In the genomic region with DNA sequence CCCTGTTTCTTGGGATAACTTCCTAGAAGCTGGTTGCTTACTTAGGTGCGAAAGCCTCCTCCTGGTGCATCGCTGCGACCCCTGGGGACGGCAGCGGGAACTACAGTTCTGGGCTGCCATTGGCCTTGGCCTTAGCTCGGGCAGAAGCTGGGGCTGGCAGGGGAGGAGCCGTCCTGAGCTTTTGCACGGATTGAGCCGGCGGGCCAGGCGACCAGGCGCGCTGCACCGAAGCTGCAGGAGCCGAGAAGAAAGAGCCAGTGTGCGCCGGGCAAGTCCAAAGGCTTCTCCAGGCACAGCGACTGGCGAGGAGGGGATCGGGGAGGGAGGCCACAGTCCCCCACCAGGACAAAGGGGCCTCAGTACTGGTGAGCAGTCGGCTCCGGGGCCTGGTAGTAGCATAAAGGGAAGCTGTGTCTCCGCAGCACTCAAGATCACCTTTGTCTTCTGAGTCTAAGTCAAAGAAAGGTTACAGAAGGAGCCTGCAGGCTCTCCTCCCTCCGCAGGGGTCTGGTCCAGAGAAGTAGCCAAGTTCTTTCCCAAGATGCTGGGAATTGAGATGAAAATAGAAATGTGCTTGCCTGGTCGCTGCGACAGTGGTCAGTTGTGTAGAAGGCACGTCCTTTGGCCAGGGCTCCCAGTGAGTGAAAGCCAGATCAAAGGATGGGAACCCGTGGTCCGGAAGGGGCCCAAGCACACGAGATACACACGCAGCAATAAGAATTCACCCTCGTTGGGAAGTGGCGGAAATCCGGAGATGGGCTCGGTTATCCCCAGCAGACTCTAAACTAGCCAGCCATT, we compare ENCODE assay signal across 8 mouse cellular contexts. TPM values are rescaled to one million over a fixed set of nuclear protein-coding genes. Genes with fewer than 3 reads are reported as not detected.
DNase-seq lines count a peak whose midpoint lies in the region; ATAC-seq lines count a peak whose summit lies in the region.

No protein-coding gene starts in this region.

- H3K9me3 ChIP-seq in heart, embryonic 14.5 days (ENCODE audit: control insufficient read depth, low read length): no peaks in the 10 kb centered on the region
- no peaks in the 10 kb centered on the region for H3K9me3 ChIP-seq in liver, embryonic 11.5 days (ENCODE audit: control insufficient read depth, low read length)

- H3K4me3 ChIP-seq in heart, embryonic 14.5 days (ENCODE audit: control insufficient read depth in 1 of 2, insufficient read depth in 1 of 2, low read depth in 1 of 2, low read length in 2 of 2): peak overlapping the region; percentile 52 to 59
- H3K4me3 ChIP-seq in liver, embryonic 11.5 days (ENCODE audit: low read depth, low read length): peak overlapping the region; percentile 43

- peak; percentile 77 to 83 for DNase-seq in CD8-positive naive resting alpha-beta T cell, adult 2 months (ENCODE audit: low read depth in 2 of 2, low spot score in 2 of 2)
- DNase-seq in c-Kit-negative CD71-positive TER-119-positive erythroid progenitor cells, embryonic 14.5 days (ENCODE audit: low read depth, low spot score): peak; percentile 3
- peak; percentile 90 for DNase-seq in fibroblast of lung, adult 2 months (ENCODE audit: low read depth)
- peak; percentile 97 for DNase-seq in kidney, postnatal 10 days
- peak; percentile 87 for DNase-seq in liver, embryonic 11.5 days (ENCODE audit: low spot score)
- peak; percentile 90 for DNase-seq in naive thymus-derived CD4-positive, alpha-beta T cell, adult 2 months (ENCODE audit: low read depth)
- peak; percentile 86 for DNase-seq in splenic B cell, adult 2 months (ENCODE audit: low read depth, low spot score)

- H3K36me3 ChIP-seq in heart, embryonic 14.5 days (ENCODE audit: control insufficient read depth, insufficient read depth, low read length): no peaks in the 10 kb centered on the region
- H3K36me3 ChIP-seq in liver, embryonic 11.5 days (ENCODE audit: control insufficient read depth, insufficient read depth, low read length): no peaks in the 10 kb centered on the region
- H3K36me3 ChIP-seq in splenic B cell, adult 2 months (ENCODE audit: control insufficient read depth, insufficient read depth, low read length, poor library complexity, severe bottlenecking): no peaks in the 10 kb centered on the region

- H3K4me2 ChIP-seq in heart, embryonic 14.5 days (ENCODE audit: low read length): peak overlapping the region; percentile 81
- H3K4me2 ChIP-seq in liver, embryonic 11.5 days: peak overlapping the region; percentile 74

- no peaks in the 10 kb centered on the region for H3K27me3 ChIP-seq in heart, embryonic 14.5 days (ENCODE audit: control insufficient read depth, insufficient read depth, low read length)
- H3K27me3 ChIP-seq in liver, embryonic 11.5 days (replicated peaks; ENCODE audit: control insufficient read depth, insufficient read depth, low read length): peaks cover 9% of the 10 kb centered on the region
- H3K27me3 ChIP-seq in splenic B cell, adult 2 months (ENCODE audit: control insufficient read depth, insufficient read depth, low read length, poor library complexity, severe bottlenecking): no peaks in the 10 kb centered on the region; the same call in 1 of the 2 replicates

- peaks cover 5% of the 10 kb centered on the region in 2 experiments; a peak in 2 of 4 replicates for H3K4me1 ChIP-seq in heart, embryonic 14.5 days (ENCODE audit: control insufficient read depth in 2 of 2, insufficient read depth in 2 of 2, low read length in 2 of 2)
- H3K4me1 ChIP-seq in liver, embryonic 11.5 days (replicated peaks; ENCODE audit: control insufficient read depth, insufficient read depth, low read length): peaks cover 2% of the 10 kb centered on the region; the same call in 1 of the 2 replicates

- WGBS in heart, embryonic 14.5 days: 5% methylated on average over 35 of the region's 35 CpGs
- 7% methylated on average over 35 of the region's 35 CpGs for WGBS in liver, embryonic 11.5 days

- ATAC-seq in heart, embryonic 14.5 days (ENCODE audit: insufficient number of reproducible peaks, insufficient read depth, low FRiP score, low read depth): peak; percentile 78
- peak; percentile 75 for ATAC-seq in liver, embryonic 11.5 days (replicated peaks; ENCODE audit: low FRiP score)

- peak overlapping the region; percentile 84 for H3K9ac ChIP-seq in heart, embryonic 14.5 days (ENCODE audit: low read length)
- peak overlapping the region; percentile 65; the same call in 1 of the 2 replicates for H3K9ac ChIP-seq in liver, embryonic 11.5 days (ENCODE audit: low read depth, low read length)

- peak overlapping the region; percentile 61 to 75 for H3K27ac ChIP-seq in heart, embryonic 14.5 days (replicated peaks in 1 of 2; ENCODE audit: control insufficient read depth in 1 of 2, insufficient read depth in 1 of 2, low read depth in 2 of 2, low read length in 2 of 2)
- H3K27ac ChIP-seq in liver, embryonic 11.5 days (ENCODE audit: low read depth, low read length): no peak overlapping the region; the same call in 1 of the 2 replicates

RNA-seq across cellular contexts. Expression of gene Shc4, which starts 8.0 kb away (rescaled TPM):
- 1.2 and 1.3 TPM in 2 replicates for polyA plus RNA-seq in heart, embryonic 14.5 days (2014; fragmentation: Nextera tagmentation; extraction: Ambion mirVana)
- 0.71 and 0.77 TPM in 2 replicates for polyA plus RNA-seq in liver, embryonic 11.5 days (2014; fragmentation: Nextera tagmentation; extraction: Ambion mirVana)

RNA-seq across cellular contexts. Expression of gene Secisbp2l, which starts 50.7 kb away (rescaled TPM):
- 15.7 and 16.4 TPM in 2 replicates for polyA plus RNA-seq in heart, embryonic 14.5 days (2014; fragmentation: Nextera tagmentation; extraction: Ambion mirVana)
- 11.3 and 11.7 TPM in 2 replicates for polyA plus RNA-seq in liver, embryonic 11.5 days (2014; fragmentation: Nextera tagmentation; extraction: Ambion mirVana)

RNA-seq across cellular contexts. Expression of gene Eid1, which starts 59.1 kb away (rescaled TPM):
- polyA plus RNA-seq in heart, embryonic 14.5 days (2014; fragmentation: Nextera tagmentation; extraction: Ambion mirVana): 192 and 208 TPM in 2 replicates
- polyA plus RNA-seq in liver, embryonic 11.5 days (2014; fragmentation: Nextera tagmentation; extraction: Ambion mirVana): 81.1 and 84.1 TPM in 2 replicates

Comparison
In these comparisons a context has a peak if more than half of its experiments do, and no peak if none do; other contexts are left out.
1. DNase-seq: peak in every context shown above with its lines; median percentile 97 in kidney, postnatal 10 days; 90 in fibroblast of lung, adult 2 months; 90 in naive thymus-derived CD4-positive, alpha-beta T cell, adult 2 months; 87 in liver, embryonic 11.5 days; 86 in splenic B cell, adult 2 months; 80 in CD8-positive naive resting alpha-beta T cell, adult 2 months; 3 in c-Kit-negative CD71-positive TER-119-positive erythroid progenitor cells, embryonic 14.5 days.